Mouse (Mus musculus): ENCODE data around the gene Arrb1.

Gene Arrb1

DNA sequence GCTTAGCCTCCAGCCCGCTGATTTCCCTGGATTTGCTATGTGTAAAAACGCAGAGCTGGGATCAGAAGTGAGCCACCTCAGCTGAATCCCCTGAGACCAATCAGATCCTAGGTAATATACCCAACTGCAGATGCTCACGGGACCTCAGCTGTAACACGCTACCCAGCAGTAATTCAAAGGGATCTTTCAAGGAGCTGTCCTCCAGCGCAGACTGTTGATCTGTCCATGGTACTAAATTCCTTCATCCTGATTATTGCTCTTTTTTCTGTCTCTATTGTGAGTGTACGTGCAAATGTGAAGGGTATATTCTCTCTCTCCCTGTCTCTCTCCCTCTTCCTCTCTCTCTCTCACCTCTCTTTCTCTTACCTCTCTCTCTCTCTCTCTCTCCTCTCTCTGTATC is 97.0 kb downstream of the Arrb1 start:
- peak; percentile 73 for DNase-seq (ENCODE audit: low spot score)

DNA sequence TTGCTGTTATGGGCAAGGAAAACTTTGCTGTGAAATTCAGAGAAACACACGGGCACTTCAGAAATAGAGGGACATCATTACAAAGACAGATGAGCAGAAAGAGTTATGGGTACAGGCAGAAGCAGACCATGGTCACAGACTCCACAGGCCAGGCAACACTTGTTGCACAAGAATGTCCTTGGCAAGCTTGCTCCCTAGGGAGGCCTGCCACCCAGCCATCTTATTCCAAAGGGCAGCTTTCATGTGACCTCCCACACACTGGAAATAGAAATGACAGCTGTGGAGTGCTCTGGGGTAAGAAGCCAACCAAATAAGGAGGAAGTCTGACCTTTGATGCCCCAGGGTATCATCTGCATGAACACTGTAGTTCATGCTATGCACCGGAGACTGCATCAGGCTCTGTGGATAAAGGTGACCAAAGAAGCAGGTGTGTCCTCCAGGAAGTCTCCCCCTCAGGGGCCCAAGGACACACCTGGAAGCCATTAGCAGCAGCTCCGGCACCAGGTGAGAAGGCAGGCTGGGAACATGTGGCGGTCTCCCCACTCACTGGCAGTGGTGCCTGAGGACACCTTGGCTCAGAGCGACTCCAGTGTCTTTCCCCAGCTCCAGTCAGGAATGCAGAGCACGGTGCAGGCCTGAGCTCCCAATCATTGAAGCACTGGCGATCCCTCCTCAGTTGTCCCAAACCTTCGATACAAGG is 98.8 kb downstream of the Arrb1 start:
- DNase-seq (ENCODE audit: low spot score), result no peak

DNA sequence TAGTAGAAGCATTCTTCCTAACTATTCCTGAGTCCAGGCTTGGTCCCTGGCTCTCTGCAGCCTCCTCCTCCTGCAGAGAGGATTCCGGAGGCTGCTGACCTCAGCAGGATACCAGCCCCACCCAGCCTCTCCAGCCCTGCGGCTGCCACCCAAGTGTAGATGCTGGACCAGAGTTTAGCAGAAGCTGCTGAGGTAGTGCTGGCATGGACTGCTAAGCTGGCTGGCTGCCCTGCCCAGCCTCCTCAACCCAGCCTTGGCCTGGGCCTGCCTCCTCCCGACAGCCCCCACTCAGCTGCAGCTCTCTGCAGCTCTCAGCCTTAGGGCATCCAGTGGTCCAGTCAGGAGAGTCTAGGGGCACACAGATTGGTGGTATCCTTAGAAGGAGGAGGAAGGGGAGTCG is 106.0 kb downstream of the Arrb1 start:
- DNase-seq (ENCODE audit: low spot score), result no peak

DNA sequence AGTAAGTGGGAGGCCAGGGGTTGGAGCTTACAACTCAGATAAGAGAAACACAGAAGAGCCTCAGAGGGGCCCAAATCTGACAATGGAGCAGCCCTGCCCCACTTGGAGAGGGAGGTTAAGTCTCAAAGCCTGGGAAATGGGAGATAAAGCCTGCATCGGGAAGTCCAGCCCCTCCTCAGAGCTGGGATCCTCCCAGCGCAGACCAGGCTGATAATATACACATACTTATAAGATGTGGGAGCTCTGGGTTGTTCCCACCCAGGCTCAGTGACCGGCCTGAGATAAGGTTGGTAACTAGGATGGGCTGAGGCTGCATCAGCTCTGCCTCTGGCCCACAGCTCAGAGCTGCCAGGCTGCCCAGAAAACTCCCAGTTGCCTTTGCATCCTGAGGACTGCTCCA is 106.8 kb downstream of the Arrb1 start:
- DNase-seq (ENCODE audit: low spot score), result no peak

DNA sequence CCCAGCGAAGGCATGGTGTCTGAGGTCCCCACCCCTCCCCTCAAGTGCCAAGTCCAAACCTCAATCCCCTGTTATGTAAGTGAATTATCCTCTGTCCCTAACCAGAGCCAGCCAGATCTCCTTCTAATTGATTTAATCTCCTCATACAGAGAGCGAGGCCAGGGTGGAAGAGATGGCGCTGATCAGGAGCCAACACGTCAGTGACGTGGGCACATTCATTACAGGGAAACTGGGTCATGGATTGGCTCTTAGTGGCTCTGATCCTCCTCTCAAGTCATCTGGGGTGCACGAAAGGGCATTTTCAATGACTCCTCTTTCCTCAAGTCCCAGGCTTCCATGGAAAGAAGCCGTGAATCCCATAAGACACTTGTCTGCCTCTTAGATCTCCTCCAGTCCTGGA is 109.4 kb downstream of the Arrb1 start:
- DNase-seq (ENCODE audit: low spot score), result no peak

DNA sequence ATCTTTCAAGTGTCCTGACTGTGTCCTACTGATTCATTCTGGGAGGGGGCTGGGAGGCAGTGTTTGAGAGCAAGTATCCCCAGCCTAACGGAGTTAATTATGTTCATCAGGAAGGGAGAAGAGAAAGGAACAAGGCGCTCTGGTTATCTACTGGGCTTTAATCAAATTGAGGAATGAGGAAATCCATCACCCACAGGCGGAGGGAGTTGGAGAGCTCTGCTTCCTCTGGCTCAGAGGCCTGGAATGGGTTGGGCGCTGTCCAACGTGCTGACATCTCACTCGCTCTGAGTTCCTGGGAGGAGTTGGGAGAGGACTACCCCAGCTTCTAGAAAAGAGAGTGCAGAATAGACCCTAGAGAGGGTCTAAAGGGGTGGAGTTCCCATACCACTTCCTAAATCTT is 113.4 kb downstream of the Arrb1 start:
- peak; percentile 83 for DNase-seq (ENCODE audit: low spot score)

DNA sequence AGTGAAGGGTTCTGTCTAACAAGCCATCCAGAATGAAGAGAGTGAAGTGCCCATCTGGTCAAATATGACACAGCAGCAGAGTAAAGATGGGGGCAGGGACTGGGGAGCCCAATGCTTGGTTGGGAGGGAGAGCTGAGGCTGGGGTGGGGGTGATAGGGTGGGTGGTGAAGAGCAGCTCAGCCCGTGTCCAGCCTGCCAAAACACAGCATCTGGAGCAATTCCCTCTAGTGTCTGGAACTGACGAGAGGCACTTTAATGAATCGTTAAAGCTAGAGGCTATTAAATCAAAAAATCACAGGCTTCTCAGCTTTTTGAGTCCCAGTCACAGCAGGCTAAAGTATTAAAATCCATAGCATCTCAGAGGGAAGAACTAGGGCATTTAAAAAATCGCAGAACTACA is 114.3 kb downstream of the Arrb1 start:
- DNase-seq (ENCODE audit: low spot score), result no peak

DNA sequence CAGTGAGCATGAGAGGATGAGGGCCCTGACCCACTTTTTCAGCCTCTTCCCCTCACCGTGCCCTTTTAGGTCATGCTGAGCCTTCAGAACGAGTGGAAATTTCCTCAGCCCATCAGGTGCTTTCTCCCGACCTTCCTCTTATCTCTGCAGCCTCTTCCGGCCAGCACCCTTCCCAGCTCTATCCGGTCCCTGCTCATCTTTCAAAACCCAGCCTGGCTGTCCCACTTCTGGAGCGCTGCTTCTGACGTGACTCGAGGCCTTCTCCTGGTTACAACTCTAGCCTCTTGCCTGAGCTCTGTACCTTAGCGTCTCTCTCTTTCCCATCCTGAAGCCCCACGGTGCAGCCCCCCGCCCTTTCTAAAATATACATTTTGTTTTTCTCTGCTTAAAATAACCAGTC is 119.0 kb downstream of the Arrb1 start:
- DNase-seq (ENCODE audit: low spot score), result no peak
